Mouse (Mus musculus) left cerebral cortex, postnatal 10 days (tissue): ENCODE measurements around the gene Socs4. TPM values are rescaled to one million over a fixed set of nuclear protein-coding genes. Genes with fewer than 3 reads are reported as not detected.
"Not testable (repeated sequence)": the region's sequence is repeated elsewhere in the genome, so short reads cannot be mapped to it uniquely, and the experiment has no call there.

ENCODE experiments used
- DNase-seq, 2 experiments: peaks; one replicate each; pipeline ENCODE4 v3.0.0; 2021 to 2022; ENCODE audit warnings: low spot score in 2 of 2, mixed read lengths in 1 of 2; ENCODE audit errors: extremely low spot score in 1 of 2
- intact Hi-C: fragments of 180-260 bp; cut with DNase I; formaldehyde crosslinking; loops from one replicate; pipeline ENCODE4 v1.15.1; 2025
- total RNA-seq, 2 experiments: library from RNA; stranded (reverse); gene quantifications; 2 replicates each; pipeline ENCODE4 v1.2.3; 2021

The Socs4 gene
- total RNA-seq, 2 experiments from 2014 or later: 9.2 to 9.8 TPM

DNA sequence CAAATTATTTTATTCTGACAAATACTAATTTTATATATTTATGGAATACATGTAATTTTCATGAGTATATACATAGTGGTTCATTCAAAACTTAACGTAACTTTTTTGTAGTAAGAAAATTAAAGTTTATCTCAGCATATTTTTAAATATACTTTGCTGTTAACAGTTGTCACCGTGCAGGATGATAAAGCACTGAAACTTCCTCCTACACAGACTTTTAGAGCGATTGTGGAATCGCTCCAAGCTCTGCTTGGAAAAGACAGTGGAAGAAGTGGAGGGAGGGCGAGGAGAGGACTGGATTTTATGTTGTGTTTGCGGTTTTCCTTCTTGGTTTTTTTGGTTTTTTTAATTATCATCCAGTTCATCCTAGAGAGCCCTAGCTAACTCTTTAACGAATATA, 6.8 kb downstream of the Socs4 start:
- intact Hi-C loops: no loop called here
- no peak for DNase-seq

DNA sequence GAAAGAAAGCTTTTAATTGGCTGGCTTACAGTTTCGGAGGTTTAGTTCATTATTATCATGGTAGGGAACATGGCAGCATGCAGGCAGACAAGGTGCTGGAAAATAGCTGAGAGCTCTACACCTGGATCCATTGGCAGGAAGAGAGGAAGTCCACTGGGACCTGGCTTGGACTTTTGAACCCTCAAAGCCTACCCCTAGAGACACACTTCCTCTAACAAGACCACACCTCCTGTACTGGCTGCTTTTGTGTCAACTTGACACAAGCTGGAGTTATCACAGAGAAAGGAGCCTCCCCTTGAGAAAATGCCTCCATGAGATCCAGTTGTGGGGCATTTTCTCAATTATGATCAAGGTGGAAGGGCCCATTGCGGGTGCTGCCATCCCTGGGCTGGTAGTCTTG, 8.5 kb downstream of the Socs4 start:
- no peak for DNase-seq
- intact Hi-C loops: no loop called here

DNA sequence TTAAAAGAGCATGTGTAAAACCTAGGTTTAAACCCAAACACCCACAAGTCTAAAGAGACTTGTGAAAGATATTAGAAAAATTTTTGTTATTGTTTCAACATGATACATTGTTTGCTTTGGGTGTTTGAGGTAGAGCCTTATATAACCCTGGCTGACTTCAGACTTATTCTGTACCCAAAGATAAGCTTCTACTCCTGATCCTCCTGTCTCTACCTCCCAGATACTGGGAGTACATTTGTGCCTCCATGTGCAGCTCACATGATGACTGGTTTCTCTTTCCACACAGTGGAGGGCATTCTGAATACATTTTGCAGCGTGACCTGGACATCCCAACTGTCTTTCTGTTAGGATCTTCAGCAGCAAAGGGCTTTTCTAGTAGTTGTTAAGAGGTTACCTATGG, 9.5 kb downstream of the Socs4 start:
- no peak for DNase-seq
- intact Hi-C loops: no loop called here

DNA sequence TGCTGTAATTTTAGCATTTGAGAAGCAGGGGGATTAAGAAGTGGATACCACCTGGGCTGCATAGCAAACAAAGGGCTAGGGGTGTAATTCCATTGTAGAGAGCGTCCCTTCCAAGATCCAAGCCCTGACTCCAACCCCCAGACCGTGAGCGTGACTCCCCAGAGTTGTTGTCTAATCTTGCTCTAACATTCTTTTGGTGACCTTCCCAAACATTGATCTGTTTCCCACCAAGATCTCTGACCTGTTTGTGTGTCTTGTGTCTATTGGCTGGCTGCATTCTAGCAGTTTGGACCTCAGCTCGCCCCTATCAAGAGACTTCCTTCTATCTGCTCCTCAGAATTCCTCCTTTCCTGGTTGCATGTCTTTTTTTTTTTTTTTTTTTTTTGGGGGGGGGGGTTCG, 10.3 kb downstream of the Socs4 start:
- intact Hi-C loops: no loop called here
- no peak for DNase-seq

DNA sequence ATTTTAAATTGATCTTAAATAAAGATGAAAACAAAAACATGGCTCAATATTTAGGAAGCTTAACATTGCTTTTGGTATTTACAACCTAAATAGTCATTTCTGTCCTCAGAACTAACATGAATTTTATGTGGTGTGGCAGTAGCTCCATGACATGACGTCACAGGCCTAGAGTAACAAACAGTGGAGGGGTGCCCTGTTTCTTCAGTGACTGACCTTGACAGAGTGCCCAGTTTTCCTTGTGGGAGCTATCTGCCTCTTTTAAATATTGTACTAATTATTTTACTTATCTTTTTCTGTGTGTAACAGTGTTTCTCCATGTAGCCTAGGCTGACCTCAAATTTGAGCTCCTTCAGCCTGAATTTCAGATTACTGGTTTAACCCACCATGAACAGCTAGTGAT, 15.0 kb downstream of the Socs4 start:
- intact Hi-C loops: no loop called here
- no peak for DNase-seq

DNA sequence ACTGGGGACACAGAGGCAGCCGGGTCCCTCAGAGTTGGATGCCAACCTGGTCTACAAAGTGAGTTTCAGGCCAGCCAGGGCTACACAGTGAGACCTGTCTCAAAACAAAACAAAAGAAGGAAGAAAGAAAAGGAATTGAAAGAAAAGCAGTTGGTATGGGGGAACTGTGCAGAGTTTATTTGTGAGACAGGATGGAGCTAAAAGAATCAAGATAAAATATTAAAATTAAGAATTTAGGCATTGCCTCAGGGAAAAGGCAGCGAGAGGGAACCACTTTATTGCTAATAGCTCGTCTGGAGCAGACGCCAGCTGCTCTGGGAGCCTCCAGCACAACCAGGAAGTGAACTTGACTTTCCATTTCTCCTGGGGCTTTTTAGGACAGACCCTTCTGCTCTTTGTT, 17.4 kb downstream of the Socs4 start:
- DNase-seq: no peak
- intact Hi-C loops: no loop called here

DNA sequence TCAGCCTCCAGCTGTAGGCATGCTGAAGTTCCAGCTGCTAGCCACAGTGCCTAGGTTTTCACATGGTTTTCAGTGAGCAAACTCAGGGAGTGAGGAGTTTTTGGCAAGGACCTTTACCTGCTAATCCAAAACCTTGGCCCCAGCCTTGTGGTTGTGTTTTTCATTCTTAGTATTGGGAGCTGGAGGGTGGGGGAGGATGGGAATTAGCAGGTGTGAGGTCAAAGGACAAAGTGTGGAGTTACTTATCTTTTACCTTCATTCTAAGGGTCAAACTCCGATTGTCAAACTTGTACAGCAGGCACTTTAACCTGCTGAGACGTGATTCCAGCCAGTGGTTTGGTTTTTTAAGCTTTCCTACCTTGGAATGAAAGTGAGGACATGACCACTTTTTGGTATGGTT, 19.5 kb downstream of the Socs4 start:
- intact Hi-C loops: no loop called here
- no peak for DNase-seq

DNA sequence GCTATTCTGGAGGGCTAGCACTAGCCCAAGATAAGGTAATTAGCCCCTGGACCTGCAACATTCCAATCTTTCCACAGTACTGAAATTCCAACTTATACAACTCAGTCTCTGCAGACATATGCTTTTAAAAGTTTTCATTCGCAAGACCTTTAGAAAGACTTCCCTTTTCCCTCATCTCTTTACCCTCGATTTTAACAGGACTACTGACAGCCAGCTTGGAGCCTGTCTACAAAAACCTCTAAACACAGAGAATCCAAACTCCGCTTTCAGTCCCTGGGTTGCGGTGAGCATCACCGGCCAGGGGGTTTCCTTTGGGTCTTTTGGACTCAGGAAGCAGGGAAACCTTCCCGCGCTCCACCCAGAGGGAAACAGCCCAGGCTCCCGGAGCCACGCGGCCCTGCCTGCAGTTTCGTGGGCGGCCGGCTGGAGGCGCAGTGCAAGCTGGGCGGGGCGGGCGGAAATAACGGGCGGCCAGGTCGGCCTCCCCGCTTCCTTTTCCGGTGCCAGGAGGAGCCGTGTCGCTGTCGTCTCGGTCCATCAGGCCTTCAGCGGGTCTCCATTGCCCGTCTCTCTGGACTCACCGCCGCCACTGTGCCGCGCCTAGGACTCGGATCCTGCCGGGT, 21.2 kb downstream of the Socs4 start, which contains the start of gene Mapk1ip1l:
Mapk1ip1l (plus strand) TSS at position 482 of the 623 bp plus-strand sequence.
- intact Hi-C loops: no loop called here
- DNase-seq: peak; percentile 84 to 92

DNA sequence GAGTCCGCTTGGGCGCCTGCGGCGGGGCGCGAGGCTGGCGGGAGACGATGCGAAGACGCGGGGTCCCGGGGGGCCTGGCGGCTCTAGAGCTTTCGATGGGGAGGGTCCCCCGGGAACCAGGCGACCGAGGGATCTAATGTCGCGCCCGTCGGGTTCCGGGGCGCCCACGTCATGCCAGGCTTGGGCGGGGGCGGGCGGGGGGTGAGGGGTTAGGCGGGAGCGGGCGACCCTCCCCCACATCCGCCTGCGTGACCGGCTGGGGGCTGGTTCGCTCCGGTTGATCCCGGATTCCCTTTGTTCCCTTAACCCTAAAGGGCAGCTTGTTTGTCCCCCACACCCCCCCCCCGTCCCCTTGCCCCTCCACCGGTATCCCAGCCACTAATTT, 21.7 kb downstream of the Socs4 start:
- intact Hi-C loops: no loop called here
- DNase-seq: no peak

DNA sequence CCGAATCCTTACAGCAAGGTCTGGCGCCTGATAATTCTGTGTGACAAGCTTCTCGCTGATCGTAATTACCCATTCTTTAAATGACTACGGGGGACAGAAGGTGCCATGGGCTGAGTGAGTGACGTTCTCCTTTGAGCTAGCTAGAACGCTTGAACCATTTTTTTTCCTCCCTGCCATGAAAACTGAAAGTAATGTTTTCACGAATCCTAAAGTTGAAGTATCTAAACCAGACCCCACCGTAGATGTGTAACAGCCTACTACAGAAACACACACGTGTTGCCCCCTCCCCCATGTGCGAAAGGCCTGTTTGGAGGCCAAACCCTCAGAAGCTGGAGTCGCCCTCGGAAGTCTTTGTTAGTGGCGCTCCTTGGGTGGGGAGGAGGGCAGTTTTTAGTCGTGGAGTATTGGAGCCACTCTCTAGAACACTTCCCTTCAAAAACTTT, 22.1 kb downstream of the Socs4 start:
- intact Hi-C loops: no loop called here
- peak in 1 of 2 experiments; percentile 62 for DNase-seq

DNA sequence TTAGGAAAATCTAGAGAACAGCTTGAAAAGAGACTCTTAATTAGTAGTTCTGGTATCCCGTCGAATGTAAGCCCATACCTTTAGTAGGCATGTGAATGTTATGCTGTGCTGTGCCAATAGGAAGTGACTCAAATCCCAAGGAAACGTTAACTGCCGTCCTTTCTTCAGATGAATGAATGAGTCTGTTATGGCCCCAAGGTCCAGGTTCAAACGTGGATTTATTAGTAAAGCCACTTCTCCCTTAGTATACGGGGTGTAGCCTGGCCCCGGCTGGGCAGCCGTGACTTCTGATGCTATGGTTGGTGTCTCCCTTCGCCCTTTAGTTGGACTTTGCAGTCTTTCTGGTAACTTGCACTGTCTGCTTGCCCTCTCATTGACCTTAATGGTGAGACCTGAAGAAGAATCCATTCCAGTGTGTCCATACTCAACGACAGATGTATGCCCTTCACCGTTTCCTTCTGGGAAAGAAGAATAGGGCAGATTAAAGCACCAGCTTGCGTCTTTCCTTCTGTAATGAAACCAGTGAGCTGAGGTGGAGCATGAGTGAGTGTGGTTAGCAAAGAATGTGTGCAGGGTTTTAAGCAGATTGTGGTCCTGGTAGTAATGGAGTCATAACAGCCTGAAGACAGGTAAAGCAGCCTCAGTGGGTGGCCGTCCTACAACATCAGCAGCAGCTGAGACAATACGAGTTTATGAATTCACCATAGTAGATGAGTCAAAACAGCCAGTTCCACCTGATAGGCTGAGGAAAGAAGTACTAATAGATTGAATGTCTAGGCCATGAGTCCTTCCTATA, 26.4 kb downstream of the Socs4 start:
- intact Hi-C loops: no loop called here
- DNase-seq: no peak

DNA sequence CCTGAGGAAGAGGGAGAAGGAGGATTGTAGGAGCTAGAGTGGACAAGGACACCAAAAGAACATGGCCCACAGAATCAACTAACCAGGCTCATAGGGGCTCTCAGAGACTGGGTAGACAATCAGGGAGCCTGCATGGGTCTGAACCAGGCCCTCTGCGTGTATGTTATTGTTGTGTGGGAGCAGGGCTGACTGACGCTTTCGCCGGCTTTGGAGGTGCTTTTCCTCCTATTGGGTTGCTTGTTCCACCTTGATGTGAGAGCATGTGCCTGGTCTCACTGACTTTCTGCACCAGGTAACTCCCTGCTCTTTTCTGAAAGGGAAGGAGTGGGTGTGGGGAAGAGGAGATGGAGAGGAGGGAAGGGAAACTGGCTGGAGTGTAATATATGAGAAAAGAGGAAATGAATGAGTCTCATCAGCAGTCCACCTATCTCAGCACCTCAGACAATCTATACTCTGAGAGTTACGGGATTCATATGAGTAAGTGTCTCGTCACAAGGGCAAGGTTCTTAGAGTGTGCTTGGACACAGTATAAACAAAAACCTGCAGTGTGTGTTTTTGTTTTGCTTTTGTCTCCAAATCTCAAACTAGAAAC, 28.2 kb downstream of the Socs4 start:
- no peak for DNase-seq
- intact Hi-C loops: no loop called here

DNA sequence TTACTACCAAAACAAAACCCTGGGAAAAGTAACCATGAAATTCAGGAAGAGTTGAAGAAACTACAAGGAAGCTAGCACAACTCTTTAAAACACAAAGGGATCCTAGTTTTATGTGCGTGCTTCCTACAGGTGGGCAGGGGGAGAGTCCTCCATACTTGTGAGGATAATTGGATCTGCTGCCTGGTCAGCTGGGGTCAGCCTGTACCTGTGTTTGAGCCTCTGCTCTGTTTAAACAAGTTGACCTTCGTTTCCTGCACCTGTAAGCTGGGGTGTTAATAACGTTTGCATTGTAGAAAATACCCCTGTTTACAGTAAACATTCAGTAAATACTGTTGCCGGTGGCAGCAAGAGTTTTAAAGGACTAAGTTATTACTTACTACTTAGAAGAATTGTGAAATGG, 29.2 kb downstream of the Socs4 start:
- intact Hi-C loops: no loop called here
- no peak for DNase-seq

DNA sequence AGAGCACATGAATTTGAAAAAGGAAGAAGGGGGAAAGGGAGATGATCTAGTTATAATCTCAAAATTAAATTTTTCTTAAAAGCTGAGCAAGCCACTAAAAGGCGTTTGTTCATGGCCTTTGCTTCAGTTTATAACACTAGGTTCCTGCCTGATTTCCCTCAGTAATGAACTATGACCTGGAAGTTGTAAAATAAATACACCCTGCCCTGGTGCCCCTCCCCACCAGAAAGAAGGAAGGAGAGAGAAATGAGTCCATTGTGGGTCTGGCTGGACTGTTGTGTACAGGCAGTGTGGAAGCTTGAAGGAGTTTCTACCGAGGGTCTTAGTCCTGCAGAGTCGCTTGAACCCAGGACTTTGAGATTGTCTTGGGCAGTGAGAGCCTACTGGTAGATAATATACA, 30.9 kb downstream of the Socs4 start:
- intact Hi-C loops: no loop called here
- no peak for DNase-seq

DNA sequence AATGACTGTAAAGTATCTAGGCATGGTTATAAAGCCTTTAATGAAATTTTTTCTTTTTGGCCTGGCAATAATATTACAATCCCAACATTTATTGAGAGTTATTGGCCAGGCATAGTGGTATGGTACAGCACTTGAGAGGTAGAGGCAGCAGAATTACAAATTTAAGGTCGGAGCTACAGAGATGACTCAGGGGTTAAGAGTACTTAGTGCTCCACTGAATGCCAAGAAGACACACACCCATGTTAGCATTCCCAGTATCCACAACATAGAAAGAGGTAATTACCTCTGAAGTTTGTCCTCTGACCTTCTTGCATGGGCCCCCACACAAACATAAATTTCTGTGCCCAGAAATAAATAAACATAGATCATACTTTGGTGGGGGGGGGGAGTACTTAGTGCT, 32.3 kb downstream of the Socs4 start:
- DNase-seq: no peak

DNA sequence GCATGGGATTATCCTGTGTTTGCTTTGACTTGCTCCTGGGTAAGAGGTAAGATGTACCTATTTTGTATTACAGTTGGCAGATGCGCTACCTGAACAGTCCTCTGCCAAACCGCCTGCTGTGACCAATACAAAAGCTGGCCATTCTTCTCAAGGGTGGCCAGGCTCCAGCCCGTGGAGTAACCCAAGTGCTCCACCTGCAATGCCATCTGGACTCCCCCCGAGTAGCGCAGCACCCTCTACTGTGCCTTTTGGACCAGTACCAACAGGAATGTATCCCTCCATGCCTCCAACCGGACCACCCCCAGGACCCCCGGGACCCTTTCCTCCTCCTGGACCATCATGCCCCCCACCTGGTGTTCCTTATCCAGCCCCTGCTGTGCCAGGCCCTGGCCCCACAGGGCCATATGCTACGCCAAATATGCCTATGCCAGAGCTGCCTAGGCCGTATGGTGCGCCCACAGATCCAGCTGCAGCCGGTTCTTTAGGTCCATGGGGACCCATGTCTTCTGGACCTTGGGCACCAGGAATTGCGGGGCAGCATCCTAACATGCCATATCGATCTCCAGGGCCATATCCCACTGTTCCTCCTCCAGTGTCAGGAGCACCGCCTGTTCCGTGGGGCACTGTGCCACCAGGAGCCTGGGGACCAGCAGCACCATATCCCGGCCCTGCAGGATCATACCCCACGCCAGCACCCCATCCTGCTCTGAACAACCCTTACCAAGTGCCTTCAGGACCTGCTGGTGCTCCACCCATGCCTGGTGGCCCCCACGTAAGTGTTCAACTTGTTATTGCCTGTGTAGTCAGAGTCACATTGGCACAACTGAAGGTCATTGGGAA, 33.8 kb downstream of the Socs4 start:
- no peak for DNase-seq
- intact Hi-C loops: no loop called here

More for the DNA sequence above, 32.3 kb downstream of the Socs4 start:
- intact Hi-C loops: no loop called here

DNA sequence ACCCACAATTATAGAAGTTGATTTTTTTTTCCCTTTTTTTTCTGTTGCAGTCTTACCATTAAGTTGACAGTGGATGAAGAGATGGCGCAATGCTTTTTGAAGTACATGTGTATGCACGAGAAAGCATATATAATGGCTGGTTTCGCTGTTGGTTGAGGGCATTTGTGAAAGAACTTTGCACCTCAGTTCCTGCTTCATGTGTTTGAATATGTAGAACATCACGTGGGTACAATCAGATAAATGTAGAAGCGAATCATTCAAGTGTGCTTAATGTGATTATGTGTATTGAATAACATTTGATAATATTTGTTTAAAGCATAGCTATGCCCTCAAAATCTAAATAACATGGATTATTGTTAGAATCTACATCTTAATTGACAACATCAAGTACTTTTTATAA, 42.6 kb downstream of the Socs4 start:
- intact Hi-C loops: no loop called here
- DNase-seq: no peak

DNA sequence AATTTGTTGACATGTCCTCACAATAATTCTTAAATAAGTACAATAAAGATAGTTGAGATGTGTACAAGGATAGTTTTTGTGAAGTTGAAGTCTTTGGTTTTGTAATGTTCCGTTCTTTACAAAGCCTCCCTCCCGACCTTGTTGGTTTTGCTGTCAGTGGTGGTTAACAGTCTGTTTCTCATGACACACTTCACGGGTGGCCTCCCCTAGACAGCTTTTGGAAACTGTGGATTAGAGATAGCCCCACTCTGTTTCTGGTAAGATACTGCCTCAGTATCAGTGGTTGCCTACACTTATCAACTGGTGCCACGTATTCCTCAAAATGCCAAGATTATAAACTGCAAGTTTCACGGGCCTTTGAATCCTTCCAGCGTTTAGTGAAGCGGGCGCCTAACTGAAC, 44.9 kb downstream of the Socs4 start:
- intact Hi-C loops, DNase-seq: not testable (repeated sequence)

DNA sequence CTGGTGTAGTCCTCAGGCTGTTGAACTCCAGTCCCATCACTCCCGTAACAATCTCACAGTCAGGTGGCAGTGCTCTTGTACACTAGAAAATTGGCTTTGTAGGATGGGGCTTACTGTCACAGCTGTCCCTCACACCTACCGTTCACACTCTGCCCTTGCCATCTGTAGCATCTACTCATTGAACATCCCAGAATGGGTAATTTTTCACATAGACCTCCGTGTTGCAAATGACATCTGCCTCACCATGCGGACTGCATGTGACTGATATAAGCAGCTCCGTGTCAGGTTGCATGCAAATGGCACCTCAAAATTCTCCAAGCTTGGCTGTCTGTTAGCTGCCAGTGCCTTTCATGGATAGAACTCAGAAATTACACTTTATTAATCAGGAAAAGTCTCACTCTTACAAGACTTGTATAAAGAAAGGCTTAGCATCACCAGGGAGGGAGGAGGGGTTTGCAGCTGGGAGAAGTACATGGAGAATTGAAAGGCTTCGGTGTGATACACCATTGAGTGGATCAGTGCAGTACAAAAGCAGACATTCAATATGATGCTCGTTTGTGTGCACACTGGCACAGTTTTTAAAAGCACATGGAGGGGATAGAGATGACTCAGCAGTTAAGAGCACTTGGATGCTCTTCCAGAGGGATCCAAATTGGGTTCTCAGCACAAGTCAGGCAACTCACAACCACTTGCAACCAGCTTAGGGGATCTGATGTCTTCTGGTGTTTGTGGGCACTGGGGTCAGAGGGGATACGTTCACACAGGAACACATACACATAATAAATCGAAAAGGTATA, 49.4 kb downstream of the Socs4 start:
- no peak for DNase-seq
- intact Hi-C loops: no loop called here
